In the genomic region with DNA sequence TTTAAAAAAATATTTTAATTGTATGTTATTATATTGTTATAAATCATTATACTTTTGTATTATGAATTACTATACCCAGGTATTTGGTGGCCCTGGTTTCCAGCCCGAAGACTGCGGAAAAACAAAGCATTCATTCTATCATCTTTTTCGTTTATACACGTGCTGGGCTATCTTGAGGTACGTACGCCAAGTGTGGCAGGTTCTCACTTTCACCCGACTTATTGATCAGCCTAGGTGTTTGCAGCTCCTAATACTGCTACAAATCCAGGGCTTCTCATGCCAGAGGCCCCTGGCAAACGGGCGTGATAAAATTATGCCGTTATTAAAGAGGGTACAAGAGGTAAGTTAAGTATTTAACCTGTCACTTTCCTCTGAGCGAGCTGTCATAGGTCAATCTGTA, we compare ENCODE assay signal across 9 mouse cellular contexts.
A peak's percentile ranks its signal among the peaks of the same experiment; 100 is the strongest.
DNase-seq lines count a peak whose midpoint lies in the region; ATAC-seq lines count a peak whose summit lies in the region.
"Had no signal": no experiment of that assay in that cellular context is flagged by ENCODE, and none has a peak within 500 bp of the region (broad histone marks: within the 10 kb centered on the region; RNA-seq: fewer than 3 reads in every experiment).

No protein-coding gene starts in this region.

- H3K4me3 ChIP-seq in heart, embryonic 13.5 days, result no peak overlapping the region
- no peak overlapping the region for H3K4me3 ChIP-seq in midbrain, embryonic 10.5 days
- H3K4me3 ChIP-seq in midbrain, embryonic 16.5 days (ENCODE audit: low read depth, low read length), result no peak overlapping the region
- H3K4me3 ChIP-seq in hindbrain, embryonic 16.5 days (ENCODE audit: low read length), result no peak overlapping the region
- H3K4me3 ChIP-seq in neural tube, embryonic 14.5 days (ENCODE audit: low read depth, low read length), result no peak overlapping the region

- H3K36me3 ChIP-seq in heart, embryonic 13.5 days, result no peaks in the 10 kb centered on the region
- H3K36me3 ChIP-seq in midbrain, embryonic 10.5 days, result no peaks in the 10 kb centered on the region
- H3K36me3 ChIP-seq in midbrain, embryonic 16.5 days (ENCODE audit: control insufficient read depth, insufficient read depth, low read length), result no peaks in the 10 kb centered on the region
- H3K36me3 ChIP-seq in hindbrain, embryonic 16.5 days (ENCODE audit: control insufficient read depth, insufficient read depth, low read length), result no peaks in the 10 kb centered on the region
- H3K36me3 ChIP-seq in neural tube, embryonic 14.5 days (ENCODE audit: control insufficient read depth, insufficient read depth, low read length), result no peaks in the 10 kb centered on the region

- H3K27me3 ChIP-seq in heart, embryonic 13.5 days (replicated peaks), result no peaks in the 10 kb centered on the region
- peaks cover 50% of the 10 kb centered on the region for H3K27me3 ChIP-seq in midbrain, embryonic 10.5 days (ENCODE audit: low read depth, poor library complexity, severe bottlenecking)
- H3K27me3 ChIP-seq in midbrain, embryonic 16.5 days (ENCODE audit: control insufficient read depth, insufficient read depth, low read depth, low read length), result no peaks in the 10 kb centered on the region
- no peaks in the 10 kb centered on the region; the same call in 1 of the 2 replicates for H3K27me3 ChIP-seq in hindbrain, embryonic 16.5 days (replicated peaks; ENCODE audit: control insufficient read depth, insufficient read depth, low read length)
- no peaks in the 10 kb centered on the region; the same call in none of the 2 replicates for H3K27me3 ChIP-seq in neural tube, embryonic 14.5 days (ENCODE audit: control insufficient read depth, insufficient read depth, low read length)

- H3K27ac ChIP-seq in heart, embryonic 13.5 days (replicated peaks), result peak overlapping the region; percentile 66
- H3K27ac ChIP-seq in midbrain, embryonic 10.5 days (replicated peaks), result peak overlapping the region; percentile 74; the same call in 1 of the 2 replicates
- H3K27ac ChIP-seq in midbrain, embryonic 16.5 days (ENCODE audit: low read length), result no peak overlapping the region
- H3K27ac ChIP-seq in hindbrain, embryonic 16.5 days (ENCODE audit: low read depth, low read length), result no peak overlapping the region
- H3K27ac ChIP-seq in neural tube, embryonic 14.5 days (ENCODE audit: low read depth, low read length), result peak overlapping the region; percentile 66
- H3K27ac ChIP-seq: macrophage had no signal

- intact Hi-C loops in heart, postnatal 36 days (cut with DNase I), result no loop called here

- peaks cover 13% of the 10 kb centered on the region for H3K4me1 ChIP-seq in heart, embryonic 13.5 days
- peaks cover 18% of the 10 kb centered on the region for H3K4me1 ChIP-seq in midbrain, embryonic 10.5 days
- peaks cover 10% of the 10 kb centered on the region for H3K4me1 ChIP-seq in midbrain, embryonic 16.5 days (ENCODE audit: control insufficient read depth, insufficient read depth, low read length)
- H3K4me1 ChIP-seq in hindbrain, embryonic 16.5 days (ENCODE audit: control insufficient read depth, insufficient read depth, low read depth, low read length), result peaks cover 12% of the 10 kb centered on the region
- peaks cover 9% of the 10 kb centered on the region; the same call in 1 of the 2 replicates for H3K4me1 ChIP-seq in neural tube, embryonic 14.5 days (ENCODE audit: control insufficient read depth, insufficient read depth, low read length)

- no peak for ATAC-seq in heart, embryonic 13.5 days (ENCODE audit: extremely low read depth, insufficient number of reproducible peaks, low FRiP score, low TSS enrichment)
- no peak for ATAC-seq in midbrain, embryonic 16.5 days
- ATAC-seq in hindbrain, embryonic 16.5 days, result no peak
- 0 out of 2 replicates have a peak, but pooled peaks have one; percentile 9 for ATAC-seq in neural tube, embryonic 14.5 days (ENCODE audit: low read depth)
- ATAC-seq: CD4-positive, CD25-positive, alpha-beta regulatory T cell, adult 4 months had no signal

- H3K9me3 ChIP-seq in heart, embryonic 13.5 days, result no peaks in the 10 kb centered on the region
- no peaks in the 10 kb centered on the region for H3K9me3 ChIP-seq in midbrain, embryonic 10.5 days (replicated peaks)
- H3K9me3 ChIP-seq in midbrain, embryonic 16.5 days (replicated peaks; ENCODE audit: control insufficient read depth, low read length, poor library complexity, severe bottlenecking), result no peaks in the 10 kb centered on the region
- H3K9me3 ChIP-seq in hindbrain, embryonic 16.5 days (ENCODE audit: control insufficient read depth, low read length), result no peaks in the 10 kb centered on the region
- no peaks in the 10 kb centered on the region for H3K9me3 ChIP-seq in neural tube, embryonic 14.5 days (ENCODE audit: control insufficient read depth, low read length)

- no peak for DNase-seq in heart, postnatal 36 days
- DNase-seq in midbrain, embryonic 10.5 days (ENCODE audit: low spot score), result peak; percentile 13
- no peak for DNase-seq in ovary, adult 18-20 months (ENCODE audit: low spot score)

- H3K9ac ChIP-seq in heart, embryonic 13.5 days, result no peak overlapping the region
- H3K9ac ChIP-seq in midbrain, embryonic 16.5 days (ENCODE audit: low read depth, low read length), result no peak overlapping the region
- H3K9ac ChIP-seq in hindbrain, embryonic 16.5 days (ENCODE audit: low read depth, low read length), result no peak overlapping the region
- H3K9ac ChIP-seq in neural tube, embryonic 14.5 days (replicated peaks; ENCODE audit: low read depth, low read length), result no peak overlapping the region

- no peak overlapping the region for H3K4me2 ChIP-seq in heart, embryonic 13.5 days
- H3K4me2 ChIP-seq in midbrain, embryonic 16.5 days (ENCODE audit: low read length), result no peak overlapping the region
- peak overlapping the region; percentile 18; the same call in 1 of the 2 replicates for H3K4me2 ChIP-seq in hindbrain, embryonic 16.5 days (ENCODE audit: low read length)
- no peak overlapping the region; the same call in 1 of the 2 replicates for H3K4me2 ChIP-seq in neural tube, embryonic 14.5 days (ENCODE audit: low read depth, low read length)

- WGBS in heart, embryonic 13.5 days, result 79% methylated on average over 11 of the region's 11 CpGs
- 86% methylated on average over 11 of the region's 11 CpGs for WGBS in midbrain, embryonic 10.5 days
- WGBS in midbrain, embryonic 16.5 days, result 73% methylated on average over 11 of the region's 11 CpGs
- WGBS in hindbrain, embryonic 16.5 days, result 68% methylated on average over 11 of the region's 11 CpGs
- 76% methylated on average over 11 of the region's 11 CpGs for WGBS in neural tube, embryonic 14.5 days

Comparison
In these comparisons a context has a peak if more than half of its experiments do, and no peak if none do; other contexts are left out.
1. H3K27ac ChIP-seq: peak in heart, embryonic 13.5 days (single experiment), midbrain, embryonic 10.5 days (single experiment) and neural tube, embryonic 14.5 days (single experiment); none in midbrain, embryonic 16.5 days (single experiment) and hindbrain, embryonic 16.5 days (single experiment).